Mouse (Mus musculus): ENCODE measurements around the gene Pax3.

The Pax3 gene

DNA sequence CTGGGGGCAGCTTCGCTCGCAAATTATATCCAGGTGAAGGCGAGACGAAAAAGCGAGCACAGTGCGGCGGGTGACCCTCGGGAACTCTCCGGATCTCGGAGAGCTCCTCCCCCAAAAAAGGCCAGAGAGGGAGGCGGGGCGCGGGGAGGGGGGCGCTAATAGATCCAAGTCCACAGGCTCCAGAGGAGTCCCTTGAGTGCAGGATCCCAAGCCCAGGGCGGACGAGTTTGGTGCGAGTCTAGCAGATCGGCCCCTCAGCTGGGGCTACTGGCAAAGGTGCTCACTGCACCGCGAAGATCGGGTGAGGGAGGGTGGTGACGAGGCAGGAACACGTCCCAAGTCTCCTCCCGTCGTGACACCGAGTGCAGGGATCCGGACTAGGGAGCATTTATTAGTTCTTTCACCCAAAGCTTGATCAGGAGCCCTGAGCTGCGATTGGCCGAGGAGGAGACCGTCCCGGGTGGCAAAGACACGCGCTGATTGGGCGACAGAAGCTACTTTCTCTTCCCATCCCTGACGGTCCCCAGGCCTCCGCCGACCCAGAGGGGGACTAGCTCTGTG, at the start of gene Pax3:
Pax3 (minus strand) TSS at position 384 of the 561 bp plus-strand sequence.
- no peak for DNase-seq

DNA sequence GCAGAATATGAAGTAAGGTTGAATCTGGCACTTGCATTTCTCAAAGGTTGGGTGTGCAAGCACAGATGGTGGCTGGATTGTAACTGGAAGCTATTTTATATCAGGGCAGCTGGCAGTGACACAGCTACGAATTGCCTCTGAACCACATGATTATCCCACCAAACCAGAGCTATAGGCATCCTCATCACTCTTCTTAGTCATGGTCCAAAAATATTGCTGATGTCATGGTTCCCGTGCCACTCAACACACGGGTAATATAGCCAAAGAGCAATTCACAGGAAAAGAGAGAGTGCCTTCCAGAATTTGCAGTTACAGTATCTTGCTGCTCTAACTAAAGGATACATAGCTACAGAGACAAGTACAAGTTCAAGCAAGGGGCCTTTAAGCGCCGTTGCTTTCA, 37.4 kb upstream of the Pax3 start:
- no peak for DNase-seq

DNA sequence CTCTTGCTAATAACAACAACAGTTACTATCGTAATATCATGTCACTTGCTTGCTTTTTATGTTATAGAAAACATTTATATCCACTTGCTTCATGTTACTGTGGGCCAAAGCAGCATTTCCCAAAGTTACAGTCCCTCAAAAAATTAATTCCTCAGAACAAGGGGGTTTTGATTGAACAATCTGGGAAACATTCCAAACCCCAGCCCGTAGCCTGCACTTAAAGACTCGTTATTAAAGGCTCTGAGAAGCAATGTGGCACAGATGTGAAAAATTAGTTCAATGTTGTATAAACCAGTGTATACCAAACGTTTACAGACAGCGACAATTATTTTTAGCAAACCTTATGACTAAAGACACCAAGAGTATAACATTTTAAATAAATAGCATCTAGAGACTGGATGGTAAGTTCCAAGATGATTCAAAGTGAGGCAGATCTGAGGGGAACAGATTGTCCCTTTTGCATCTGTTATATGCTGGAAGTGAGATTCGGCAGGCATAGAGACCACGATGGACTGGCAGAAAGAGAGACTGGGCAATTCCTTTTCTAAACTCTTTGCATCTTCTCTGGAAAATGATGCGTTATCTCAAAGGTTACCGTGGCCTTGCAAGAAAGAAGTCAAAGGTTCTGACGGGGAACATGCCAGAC, 35.1 kb upstream of the Pax3 start:
- DNase-seq: no peak

GRCm38 (mm10) chr1:78229801-78230200, 32.9 kb upstream of the Pax3 start:
- DNase-seq: no peak

DNA sequence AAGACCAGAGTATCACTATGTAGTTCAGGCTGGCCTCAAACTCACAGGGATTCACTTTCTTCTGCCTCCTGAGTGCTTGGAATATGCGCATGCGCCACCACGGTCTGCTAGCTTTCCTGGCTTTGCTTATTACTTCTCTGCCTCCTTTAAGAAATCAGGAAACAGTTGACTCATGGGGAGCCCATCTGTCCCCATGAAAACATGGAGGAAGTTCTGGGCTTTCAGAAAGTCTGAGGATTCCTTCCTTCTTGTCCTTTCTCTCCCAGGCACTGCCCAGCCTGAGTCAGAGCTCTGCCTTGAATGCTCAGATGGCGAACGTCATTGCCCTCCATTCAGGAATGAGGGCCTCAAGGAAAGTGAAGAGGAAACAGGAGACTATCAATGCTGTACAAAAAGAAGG, 31.8 kb upstream of the Pax3 start:
- no peak for DNase-seq

GRCm38 (mm10) chr1:78218057-78218780, 21.3 kb upstream of the Pax3 start:
- no peak for DNase-seq

- DNase-seq: no peak
These were observed 20.5 kb upstream of the Pax3 start for GRCm38 (mm10) chr1:78217151-78218034.

DNA sequence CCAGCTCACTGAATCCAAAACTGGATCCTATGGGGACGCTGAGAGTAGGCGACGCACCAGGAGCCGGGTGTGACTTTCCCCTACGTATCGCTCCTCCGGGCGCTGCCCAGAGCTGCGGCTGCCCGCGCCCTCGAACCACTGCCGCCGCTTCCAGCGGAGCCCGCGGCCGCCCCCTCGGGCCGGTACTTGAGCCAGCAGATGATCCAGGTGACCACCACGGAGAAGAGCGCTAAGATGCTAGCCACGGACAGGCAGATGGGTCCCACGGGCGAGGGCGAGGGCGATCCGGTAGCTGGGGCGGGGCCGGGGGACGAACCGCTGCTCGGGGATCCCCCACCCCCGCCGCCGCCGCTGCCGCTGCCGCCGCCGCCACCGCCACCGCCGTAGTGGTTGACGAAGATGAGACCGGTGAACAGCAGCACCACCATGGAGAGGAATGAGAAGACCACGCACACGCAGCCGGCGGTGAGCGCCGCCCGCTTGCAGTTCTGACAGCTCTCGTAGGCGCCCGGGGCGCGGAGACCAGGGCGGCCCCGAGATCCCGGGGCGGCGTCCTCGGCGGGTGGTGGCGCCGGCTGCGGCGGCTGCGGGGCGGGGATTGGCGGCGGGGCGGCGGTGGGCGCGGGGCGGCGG, 19.7 kb upstream of the Pax3 start:
- DNase-seq: no peak

- no peak for DNase-seq
These were observed 19.0 kb upstream of the Pax3 start for GRCm38 (mm10) chr1:78215749-78216508.

DNA sequence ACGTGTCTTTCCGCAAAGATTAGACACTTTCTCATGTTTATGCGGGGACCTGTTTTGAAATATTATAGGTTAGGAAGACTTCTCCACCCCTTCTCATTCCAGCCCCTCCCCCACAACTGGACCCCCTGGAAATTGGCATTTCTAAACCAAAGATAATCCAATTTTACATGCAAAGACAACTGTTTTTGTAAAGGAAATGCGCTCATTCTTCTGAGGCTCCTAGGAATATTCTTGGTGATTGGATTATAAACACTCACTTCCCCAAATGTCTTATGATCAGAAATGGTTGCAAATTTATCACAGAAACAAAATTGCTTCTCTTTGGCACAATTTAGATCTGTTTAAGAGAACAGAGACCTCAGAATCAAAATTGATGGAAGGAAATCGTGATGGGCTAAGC, 14.1 kb upstream of the Pax3 start:
- no peak for DNase-seq

GRCm38 (mm10) chr1:78210568-78210967, 13.6 kb upstream of the Pax3 start:
- DNase-seq: no peak

DNA sequence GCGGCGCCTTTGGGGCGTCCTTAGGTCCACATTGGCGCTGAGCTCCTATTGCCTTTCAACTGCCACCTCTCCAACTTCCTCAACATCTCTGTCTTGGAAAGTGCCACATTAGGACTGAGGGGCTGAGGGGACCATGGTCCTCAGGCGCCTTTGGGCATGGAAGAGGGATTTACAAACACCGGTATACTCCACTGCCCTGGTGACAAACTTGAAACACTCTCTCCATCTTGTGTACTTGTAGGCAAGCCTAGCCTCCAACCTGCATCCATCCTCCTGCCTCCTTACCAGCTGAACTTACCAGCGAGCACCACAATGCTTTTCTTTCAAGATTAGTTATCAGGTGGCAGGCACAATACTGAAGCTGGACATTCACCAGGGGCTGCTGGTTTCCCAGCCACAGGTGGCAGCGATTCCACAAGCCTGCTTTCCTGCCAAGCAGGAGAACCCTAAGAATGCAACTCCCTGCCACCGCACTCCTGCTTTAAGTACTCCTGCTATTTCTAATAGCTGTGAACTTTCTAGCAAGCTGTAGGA, 11.4 kb upstream of the Pax3 start:
- DNase-seq: no peak

- DNase-seq: no peak
These were observed 7.4 kb upstream of the Pax3 start for GRCm38 (mm10) chr1:78204341-78204740.

DNA sequence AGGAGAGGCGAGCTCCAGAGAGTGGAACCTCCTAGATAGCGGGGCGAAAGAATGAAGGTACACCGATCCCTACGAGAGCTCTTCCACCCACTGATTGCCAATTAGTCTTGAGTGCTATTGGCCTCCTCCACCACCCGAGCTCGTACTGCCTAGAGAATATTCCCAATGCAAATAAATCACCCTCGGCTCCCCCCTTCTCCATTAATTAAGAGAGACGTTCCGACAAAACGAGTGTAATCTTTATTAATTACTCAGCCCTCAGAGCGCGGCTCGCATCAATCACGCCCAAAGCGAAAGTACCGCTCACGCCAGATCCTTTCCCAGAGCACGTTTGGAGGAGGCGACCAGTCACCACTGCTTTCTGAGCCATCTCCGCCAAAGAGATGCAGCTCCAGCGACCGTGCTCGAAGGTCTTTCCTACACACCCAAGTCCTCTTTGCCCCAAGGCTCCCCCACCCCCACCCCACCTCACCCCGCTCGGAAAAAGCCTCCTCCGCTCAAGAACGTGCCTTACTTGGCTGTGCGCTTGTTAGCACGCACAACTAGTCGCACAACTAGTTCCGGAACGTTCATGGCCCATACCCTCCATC, 6.8 kb upstream of the Pax3 start:
- no peak for DNase-seq

DNA sequence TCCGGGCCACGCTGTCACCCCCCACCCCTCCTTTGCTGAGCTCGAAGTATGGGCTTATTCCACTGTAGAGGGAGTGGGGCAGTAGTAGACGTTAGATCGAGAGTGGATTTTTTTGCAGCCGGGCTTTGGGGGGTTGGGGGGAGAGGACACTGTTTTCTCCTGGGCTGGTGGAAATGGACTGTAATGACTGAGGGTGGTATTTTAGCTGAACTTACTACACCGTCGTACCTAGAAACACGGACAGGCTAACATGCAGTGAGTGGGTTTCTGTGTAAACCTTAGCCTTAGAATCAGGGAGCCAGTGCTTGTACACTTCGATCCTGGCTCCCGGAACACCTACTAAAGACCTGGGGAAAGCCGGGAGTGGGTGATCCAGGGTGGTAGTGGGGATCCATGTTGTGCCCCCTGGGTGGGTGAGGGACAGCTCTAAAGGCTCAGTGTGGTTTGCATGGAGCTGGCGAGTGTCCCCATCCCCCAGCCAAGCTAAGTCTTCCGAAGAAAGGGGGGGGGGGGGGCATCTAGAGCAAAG, 6.2 kb upstream of the Pax3 start:
- no peak for DNase-seq

GRCm38 (mm10) chr1:78202466-78203085, 5.6 kb upstream of the Pax3 start:
- DNase-seq: no peak

- no peak for DNase-seq
These were observed 4.5 kb upstream of the Pax3 start for GRCm38 (mm10) chr1:78201251-78202010.

- DNase-seq: no peak
These were observed 3.3 kb upstream of the Pax3 start for GRCm38 (mm10) chr1:78200191-78200590.

- no peak for DNase-seq
These were observed 2.3 kb upstream of the Pax3 start for GRCm38 (mm10) chr1:78199221-78199620.

Data from kidney, adult 18-20 months (tissue).